Mouse (Mus musculus): ENCODE measurements around the gene Astl.

Gene Astl

DNA sequence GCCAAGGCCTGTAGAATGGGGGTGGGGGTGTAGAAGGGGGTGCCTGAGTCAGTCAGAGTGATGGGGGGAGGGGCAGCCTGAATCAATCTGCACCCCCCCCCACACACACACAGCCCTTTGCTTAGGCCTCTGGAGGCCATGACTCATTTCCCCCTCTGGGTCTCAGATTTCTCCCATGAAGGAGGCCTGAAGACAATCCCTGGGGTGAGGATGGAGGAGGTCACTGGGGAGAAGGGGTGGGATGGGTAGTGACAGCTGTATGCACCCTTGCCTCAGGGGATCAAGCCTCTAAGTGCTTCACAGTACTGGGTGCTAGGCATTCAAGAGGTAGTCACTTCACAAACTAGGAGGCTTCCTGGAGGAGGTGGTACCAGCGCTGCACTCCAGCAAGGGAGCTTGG lies 14.8 kb upstream of the Astl start:
- in situ Hi-C loops (cut with MseI, MboI): no loop called here

DNA sequence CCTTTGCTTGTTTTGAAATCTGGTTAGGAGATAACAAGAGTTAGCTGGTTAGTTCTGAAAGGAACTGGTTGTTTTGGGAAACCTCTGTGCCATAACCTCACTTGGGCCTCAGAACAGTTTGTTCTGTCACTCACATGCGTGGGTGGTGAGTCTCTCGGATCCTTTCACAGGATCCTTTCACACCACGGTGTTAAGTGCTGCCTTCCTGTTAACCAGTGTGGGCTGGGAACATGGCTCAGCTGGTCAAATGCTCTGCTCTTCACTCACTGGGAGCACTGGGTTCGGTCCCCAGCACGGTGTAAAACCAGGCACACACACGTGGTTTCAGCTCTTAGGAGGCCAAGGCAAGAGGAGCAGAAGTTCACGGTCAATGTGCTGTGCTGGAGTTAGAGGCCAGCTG lies 14.0 kb upstream of the Astl start:
- in situ Hi-C loops (cut with MseI, MboI): no loop called here

DNA sequence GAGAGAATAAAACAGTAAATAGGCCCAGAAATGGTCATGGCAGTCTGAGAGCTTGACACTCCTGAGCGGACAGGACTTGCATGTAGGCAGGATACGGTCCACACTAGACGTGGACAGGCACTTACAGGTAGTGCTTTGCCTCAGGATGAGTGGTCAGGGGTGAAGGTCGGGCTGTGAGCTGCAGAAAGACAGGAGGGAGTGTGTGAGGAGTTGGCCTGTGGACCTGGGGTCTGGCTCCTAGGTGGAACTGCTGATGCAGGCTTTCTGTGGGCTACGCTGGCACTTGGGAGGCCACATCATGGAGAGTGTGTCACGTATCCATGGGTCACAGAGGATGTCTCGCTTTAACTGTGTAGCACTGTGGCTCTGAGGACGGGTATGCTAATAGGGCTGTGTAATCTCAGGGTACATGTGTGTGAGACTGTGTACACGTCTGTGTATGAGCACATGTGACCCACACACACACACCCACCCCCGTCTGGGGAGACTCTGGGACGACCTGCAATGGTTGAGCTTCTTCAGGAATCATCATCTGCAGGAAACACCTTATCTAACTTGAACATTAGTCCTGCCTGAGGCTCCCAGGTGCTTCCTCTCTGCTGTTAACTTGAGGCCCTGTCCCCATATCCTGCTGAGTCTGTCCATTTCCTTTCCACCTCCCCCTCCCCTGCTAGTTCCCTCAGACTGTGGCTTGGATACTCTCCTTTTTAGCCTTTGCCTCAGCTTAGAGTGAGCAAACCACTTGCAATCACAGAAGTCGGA lies 10.2 kb upstream of the Astl start:
- in situ Hi-C loops (cut with MseI, MboI): no loop called here

DNA sequence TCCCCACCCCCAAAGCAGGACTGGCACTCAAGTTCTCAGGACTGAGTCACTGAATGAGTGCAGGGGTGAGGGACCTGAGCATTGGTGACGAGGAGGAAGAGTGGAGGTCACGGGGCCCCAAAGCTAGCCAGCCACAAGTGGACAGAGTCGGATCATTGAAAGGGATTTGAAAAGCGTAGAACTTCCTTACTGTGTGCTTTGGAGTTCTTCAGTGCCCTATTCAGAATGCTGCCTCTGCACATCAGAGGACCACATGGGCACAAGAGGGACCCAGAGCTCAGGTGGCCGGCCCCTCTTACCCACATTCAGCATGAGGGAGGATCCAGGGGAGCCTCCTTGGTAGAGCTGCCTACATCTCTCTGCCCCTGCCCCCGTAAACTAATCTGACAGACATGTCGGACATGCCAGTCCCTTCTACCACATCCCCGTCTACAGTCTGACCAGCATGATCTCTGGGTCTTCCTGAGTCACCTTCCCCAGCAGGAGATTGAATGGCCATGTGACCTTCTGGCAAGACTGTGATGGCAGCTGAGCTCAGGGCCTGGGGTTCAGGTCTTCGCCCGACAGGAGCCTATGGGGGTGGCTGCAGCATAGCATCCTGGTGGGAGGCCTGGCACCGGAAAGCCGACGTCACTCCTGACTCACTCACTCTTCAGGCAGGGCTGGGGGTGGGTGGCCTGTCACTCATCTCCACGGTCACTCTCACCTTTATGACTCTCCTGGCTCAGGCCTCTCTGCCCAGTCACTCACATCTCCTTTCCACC lies 5.5 kb upstream of the Astl start:
- in situ Hi-C loops (cut with MseI, MboI): no loop called here

DNA sequence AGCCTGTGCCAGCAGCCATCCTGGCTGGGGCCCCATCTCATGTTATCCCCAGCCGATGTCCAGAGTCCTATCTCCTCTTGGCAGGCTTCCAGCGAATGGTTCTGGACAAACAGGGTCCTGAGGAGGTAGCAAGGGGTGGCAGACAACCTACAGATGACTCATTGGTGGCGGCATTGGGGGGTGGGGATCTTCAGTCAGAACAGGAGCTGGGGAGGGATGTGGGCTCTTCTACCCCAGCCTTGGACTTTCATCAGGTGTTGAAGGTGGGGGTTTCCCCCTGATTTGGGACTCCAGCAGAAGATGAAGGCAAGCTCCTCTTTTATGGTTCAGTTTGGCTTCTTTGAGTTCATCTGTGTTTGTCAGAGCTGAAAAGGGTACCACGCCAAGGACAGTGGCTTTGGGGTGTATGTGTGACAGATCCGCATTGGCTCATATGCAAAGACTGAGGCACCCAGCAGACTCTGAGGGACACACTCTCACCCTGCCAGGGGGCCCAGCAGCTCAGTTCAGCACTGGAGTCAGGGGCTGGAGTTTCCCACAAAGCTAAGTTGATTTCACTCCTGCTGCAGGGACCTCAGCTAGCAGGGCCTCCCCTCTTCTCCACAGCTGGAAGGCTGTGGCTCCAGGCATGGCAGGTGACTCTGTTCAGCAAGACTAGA lies 4.4 kb upstream of the Astl start:
- in situ Hi-C loops (cut with MseI, MboI): no loop called here

DNA sequence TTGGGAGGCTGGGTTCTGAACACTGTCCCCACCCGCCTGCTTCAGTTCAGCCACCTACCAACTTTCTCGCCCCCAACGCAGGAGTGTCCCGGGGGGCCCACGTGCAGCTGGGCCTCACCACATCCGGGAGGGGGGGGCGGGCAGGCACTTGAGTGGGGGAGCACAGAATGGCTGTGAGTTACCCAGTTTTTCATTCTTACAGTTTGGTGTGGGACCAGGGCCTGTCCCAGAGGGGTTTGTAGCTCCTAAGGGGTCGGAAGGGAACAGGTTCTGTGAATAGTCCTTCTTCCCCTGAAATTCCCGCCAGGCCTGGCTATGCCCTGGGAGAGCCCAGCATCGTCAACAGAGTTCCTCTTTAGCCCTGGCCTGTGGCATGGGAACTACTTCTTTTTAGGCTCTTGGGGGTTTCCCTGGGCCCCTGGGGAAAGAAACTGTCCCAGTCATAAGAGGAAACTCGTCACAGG lies 3.3 kb upstream of the Astl start:
- in situ Hi-C loops (cut with MseI, MboI): no loop called here

DNA sequence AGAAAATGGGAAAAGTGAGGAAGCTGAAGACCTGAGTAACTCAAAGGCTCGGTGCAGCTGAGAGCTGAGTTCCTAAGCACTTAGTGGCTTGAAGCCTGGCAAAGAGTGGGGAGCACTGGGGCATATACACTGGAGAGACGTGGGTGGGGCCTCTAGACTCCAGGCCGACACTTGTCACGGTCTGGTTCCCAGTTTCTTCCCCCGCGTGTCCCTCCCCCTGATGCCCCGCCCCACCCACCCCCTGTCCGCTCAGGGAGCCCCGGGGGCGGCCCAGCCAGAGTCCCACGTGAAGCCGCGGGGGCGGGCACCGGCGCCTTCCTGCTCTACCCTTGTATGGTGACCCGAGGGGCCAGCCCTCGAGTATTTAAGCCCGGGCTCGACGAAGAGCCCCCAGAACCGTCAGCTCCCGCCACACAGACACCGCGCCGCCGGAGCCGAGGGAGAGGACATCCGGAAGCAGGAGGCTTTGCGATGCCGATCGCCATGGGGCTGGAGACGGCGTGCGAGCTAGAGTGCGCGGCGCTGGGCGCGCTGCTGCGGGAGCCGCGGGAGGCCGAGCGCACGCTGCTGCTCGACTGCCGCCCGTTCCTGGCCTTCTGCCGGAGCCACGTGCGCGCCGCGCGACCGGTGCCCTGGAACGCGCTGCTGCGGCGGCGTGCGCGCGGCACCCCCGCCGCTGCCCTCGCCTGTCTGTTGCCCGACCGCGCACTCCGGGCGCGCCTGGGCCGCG lies 2.5 kb upstream of the Astl start, which contains the start of gene Dusp2:
Dusp2 (plus strand) TSS at position 393 of the 730 bp plus-strand sequence.
- in situ Hi-C loops (cut with MseI, MboI): no loop called here

DNA sequence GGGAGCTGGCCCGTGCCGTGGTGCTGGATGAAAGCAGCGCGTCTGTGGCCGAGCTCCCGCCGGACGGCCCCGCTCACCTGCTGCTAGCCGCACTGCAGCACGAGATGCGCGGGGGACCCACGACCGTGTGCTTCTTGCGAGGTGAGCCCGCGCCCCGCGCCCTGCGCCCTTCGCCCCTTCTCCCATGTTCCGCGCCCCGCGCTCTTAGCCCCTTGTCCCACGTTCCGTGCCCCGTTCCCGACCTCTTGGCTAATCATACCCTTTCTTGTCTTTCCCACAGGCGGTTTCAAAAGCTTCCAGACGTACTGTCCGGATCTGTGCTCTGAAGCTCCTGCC lies 2.0 kb upstream of the Astl start:
- in situ Hi-C loops (cut with MseI, MboI): no loop called here

DNA sequence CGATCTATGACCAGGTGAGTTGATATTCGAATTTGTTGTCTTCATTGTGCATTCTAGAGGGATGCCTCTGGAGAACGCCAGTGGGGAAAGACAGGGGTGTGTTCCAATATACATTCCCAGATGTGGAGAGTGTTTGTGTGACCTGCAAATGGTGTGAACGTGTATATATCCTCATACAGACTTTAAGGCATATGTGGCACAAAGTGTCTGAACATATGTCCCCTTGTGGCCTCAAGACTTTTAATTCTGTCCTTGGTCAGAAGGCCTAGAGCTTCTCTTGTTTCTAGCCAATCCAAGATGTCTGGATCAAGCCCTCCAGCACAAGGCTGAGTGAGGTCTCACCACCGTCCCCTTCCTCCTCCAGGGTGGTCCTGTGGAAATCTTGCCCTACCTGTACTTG lies 1.6 kb upstream of the Astl start:
- in situ Hi-C loops (cut with MseI, MboI): no loop called here

DNA sequence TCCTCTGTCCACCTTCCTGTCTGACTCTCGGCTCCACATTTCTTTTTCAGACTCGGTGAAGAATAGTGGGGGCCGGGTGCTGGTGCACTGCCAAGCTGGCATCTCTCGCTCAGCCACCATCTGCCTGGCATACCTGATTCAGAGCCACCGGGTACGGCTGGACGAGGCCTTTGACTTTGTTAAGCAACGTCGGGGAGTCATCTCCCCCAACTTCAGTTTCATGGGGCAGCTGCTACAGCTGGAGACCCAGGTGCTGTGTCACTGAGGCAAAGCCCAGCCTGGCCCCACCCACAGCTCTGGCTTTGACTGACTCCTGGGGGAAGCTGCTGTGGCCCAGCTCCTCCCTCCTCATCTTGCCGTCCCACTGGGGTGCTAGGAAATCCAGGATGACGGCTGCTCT lies 908 bp upstream of the Astl start:
- in situ Hi-C loops (cut with MseI, MboI): no loop called here

DNA sequence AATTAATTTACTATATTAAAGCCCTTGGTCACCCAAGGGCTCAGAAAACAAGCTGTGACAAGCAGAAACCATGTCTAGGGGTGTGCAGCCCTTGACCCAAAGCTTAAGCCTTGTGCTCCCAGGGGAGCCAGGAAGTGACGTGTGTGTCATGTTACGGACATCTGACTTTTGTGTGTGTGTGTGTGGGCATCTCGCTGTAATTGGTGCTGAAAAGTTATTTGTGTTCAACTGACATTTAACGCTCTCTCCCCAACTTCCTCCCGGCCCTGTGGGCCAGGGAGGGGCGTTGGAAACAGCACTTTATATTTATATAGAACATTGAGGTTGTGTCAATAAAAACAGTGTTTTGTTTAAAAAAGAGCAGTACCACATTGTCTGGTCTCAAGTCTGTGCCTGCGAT lies 427 bp upstream of the Astl start:
- in situ Hi-C loops (cut with MseI, MboI): no loop called here

DNA sequence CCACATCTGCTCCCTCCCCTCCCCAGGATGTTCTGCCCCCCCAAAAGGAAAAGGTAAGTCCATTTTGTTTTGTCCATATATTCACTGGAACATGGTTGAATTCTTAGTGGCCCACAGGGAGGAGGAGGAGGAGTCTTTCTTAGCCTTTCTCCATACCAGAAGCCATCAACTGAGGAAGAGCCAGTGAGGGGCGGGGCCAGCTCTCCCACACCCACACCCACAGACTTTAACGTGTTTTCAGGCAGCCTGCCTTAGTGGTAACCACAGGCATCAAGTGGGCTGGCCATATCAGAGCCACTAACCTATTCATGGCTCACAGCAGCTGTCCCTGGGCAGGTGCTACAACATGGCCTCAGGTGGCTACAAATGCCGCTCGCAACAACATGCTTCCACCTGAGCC lies 394 bp downstream of the Astl start:
- in situ Hi-C loops (cut with MseI, MboI): no loop called here

DNA sequence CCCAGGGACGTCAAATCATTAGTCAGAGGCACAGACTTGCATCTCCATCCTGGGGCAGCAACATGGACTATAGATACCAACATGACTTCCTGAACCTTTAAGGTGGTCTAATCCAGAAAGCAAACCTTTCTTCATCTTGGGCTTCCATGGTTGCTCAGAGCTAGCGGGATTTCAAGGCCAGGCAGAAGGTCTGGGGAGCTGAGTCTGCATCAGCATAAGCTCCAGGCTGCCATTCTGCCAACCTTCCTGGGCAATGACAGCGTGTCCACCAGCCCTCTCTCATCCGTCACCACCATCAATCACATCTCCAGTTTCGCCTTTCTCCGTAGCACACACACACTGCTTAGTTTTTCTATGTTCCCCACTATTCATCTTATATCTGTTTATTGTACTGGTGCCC lies 823 bp downstream of the Astl start:
- in situ Hi-C loops (cut with MseI, MboI): no loop called here

DNA sequence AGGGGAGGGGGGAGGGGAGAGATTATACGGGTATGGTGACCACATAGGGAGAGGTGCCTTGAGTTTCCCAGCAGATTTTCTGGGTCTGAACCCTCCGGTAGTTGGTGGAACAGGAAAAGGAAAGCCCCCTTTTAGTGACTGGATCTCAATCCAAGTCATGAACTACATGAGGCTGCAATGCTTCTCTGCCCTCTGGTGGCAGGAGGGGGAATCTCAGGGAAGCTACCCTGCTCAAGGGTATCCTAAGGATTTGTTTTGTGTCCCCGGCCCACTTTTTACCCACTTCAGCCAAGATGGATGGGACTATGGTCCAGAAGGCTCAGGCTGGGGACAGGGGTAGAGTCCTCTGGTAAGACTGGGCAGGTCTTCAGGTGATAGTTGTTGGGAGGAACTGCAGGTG lies 2.7 kb downstream of the Astl start:
- in situ Hi-C loops (cut with MseI, MboI): loop anchor here (5.0 kb wide), 1 partner anchor 34 kb away; no protein-coding TSS in a partner anchor

DNA sequence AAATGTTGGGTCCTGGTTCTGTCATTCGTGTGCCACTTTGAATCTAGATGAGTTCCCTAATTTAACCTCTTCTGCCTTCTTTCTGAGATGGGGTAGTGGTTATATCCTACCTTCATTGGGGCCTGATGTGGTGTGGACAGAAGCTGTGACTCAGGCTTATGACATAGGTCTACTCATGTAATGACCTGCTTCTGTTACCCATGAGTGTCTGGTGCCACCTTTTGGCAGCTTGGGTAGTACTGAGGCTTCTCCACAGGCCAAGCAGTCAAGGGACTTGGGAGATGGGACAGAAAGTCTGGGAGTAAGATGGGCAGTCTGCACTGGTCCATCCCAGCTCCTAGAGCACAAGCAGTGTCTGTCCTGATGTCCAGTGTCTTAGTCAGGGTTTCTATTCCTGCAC lies 7.9 kb downstream of the Astl start:
- in situ Hi-C loops (cut with MseI, MboI): no loop called here

DNA sequence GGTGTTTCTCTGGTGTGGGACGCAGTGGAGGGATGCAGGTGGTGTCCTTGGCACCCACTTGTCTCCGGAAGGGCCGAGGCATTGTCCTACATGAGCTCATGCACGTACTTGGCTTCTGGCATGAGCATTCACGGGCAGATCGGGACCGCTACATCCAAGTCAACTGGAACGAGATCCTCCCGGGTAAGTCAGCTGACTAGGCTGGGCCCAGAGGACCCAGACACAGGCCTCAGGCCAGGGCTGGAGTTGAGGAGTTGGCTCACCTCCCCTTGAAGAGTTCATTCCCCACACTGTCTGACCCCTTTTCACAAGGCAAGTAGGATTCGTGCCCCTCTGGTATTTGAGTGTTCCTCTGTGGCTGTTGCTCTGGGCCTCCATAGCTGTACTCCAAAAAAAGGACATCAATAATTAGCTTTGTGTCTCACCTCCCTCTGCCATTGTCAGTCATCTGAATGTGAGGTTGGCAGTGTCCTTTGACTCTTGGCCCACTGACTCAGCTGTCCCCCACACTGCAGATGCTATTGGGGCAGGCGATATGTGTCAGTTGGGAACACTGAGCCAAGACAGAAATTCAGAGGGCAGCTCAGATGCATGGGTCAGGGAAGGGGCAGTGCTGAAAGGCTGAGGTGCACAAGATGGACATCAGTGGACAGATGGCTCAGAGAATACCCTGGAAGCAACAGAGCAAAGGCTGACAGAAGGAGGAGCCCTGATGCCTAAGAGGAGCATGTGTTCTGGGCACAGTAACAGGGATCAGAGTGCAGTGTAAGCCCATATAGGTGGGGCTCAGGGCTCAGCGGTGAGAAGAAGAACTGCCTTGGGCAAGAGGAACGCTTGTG lies 8.9 kb downstream of the Astl start:
- in situ Hi-C loops (cut with MseI, MboI): no loop called here

DNA sequence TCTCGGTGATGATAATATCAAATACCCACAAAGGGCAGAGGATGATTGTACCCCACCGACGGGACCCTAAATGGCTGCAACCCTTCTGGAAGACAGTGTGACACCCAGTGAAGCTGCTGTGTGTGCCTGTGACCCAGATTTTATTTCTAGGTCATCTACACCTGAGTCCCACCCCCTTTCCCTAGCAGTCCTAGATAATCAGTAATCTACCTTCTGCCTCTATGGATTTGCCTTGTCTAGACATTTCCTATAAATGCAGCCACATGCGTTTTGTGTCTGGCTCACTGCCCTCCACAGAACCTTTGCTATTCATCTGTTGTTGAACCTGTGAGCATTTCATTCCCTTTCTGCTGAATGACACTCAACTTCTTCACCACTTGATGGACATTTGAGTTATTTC lies 15.4 kb downstream of the Astl start:
- in situ Hi-C loops (cut with MseI, MboI): no loop called here

DNA sequence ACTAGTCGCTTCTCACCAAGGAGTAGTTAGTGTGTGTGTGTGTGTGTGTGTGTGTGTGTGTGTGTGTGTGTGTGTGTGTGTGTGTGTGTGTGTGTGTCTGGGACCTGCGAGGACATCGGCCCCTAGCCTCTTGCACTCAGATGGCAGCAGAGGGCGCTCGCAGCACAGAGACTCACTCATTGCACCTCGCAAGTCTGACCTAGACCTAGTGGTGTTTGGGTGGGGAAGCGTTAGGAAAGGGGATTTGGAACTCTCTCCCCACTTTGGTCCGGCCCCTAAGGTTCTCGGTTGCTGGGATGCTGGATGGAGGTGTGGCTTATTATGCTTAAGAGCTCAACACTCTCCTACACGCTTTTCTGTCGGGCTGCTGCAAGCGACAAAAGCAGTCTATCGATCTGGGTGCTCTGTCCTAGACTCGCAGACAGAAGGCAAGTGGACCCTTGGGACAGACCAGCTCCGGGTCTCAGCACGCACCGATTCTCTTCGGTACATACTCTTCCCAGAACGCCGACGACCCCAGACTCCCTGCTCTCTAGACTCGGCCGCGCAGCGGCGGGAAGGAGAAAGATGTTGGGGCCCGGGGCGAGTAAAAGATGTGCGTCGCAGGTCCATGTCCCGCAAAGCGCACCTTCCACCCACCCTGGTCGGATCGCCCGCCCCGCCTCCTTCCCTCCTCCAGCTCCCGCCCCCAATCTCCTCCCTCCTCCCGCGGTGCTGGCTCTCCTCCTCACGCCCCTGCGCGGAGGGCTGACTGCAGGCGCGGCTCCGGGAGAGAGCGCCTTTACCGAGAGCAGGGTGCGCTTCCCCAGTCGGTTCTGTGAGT lies 24.2 kb downstream of the Astl start, which contains the start of gene Adra2b:
Adra2b (plus strand) TSS at position 750 of the 823 bp plus-strand sequence.
- in situ Hi-C loops (cut with MseI, MboI): loop anchor here (5.0 kb wide), 1 partner anchor 80 kb away; the partner anchor contains the start of gene Fahd2a (in 2 of the 2)

DNA sequence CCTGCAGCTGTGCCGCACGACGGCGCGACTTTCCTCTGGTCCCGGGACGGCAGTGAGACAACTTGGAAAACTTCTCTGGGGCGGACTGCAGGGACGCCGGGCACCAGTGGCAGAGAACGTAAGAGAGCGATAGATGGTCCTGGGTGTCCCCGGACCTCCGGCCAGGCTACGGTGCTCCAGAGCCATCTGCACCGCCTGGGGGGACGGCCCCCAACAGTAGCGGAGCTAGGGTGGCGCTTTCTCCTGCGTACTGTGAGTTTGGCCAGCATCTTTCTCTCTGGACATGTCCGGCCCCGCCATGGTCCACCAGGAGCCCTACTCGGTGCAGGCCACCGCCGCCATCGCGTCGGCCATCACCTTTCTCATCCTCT lies 24.8 kb downstream of the Astl start:
- in situ Hi-C loops (cut with MseI, MboI): loop anchor here (5.0 kb wide), 1 partner anchor 79 kb away; the partner anchor contains the start of gene Fahd2a (in 2 of the 2)

DNA sequence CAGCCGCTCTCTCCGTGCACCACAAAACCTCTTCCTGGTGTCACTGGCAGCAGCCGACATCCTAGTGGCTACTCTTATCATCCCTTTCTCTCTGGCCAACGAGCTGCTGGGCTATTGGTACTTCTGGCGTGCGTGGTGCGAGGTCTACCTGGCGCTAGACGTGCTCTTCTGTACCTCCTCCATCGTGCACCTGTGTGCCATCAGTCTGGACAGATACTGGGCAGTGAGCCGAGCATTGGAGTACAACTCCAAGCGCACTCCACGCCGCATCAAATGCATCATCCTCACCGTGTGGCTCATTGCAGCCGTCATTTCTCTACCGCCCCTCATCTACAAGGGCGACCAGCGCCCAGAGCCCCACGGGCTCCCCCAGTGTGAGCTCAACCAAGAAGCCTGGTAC lies 25.3 kb downstream of the Astl start:
- in situ Hi-C loops (cut with MseI, MboI): loop anchor here (5.0 kb wide), 1 partner anchor 79 kb away; the partner anchor contains the start of gene Fahd2a (in 2 of the 2)
